Mouse (Mus musculus) heart, adult 2 months (tissue): ENCODE data around the gene Cpsf3.

ENCODE experiments used
- CTCF ChIP-seq: fragments of 200-600 bp; IDR thresholded peaks from 2 replicates; pipeline ENCODE4 v1.8.1; 2022; ENCODE audit warnings: antibody characterized with exemption, mild to moderate bottlenecking, moderate library complexity
- EP300 ChIP-seq: fragments of 200-500 bp; IDR thresholded peaks from 2 replicates; pipeline ENCODE4 v1.6.1; 2011; ENCODE audit warnings: low read depth, low read length, control low read depth; ENCODE audit not compliant: insufficient read depth
- POLR2A ChIP-seq: fragments of 200-500 bp; IDR thresholded peaks from 2 replicates; pipeline ENCODE4 v1.6.1; 2011; ENCODE audit warnings: mild to moderate bottlenecking, low read depth, low read length, control low read depth; ENCODE audit not compliant: insufficient read depth

DNA sequence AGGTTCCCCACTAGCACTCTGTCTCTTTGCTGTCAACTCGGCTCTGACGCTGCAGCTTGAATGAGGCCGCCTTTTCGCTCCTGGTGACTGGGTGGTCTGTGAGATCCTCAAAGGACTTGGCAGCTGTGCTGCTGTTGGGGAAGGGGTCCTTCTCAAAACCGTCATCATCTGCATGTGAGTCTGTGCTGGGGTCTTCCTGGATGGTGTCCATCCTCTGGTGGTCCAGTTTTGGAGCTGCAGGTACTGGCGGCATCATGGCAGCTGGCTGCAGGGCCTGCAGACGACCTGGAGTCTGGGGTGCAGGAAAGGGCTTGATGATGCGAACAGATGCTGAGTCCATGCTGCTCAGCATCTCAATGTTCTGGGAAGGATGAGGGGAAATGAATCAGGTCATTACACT is 40.1 kb downstream of the Cpsf3 start:
- TF ChIP-seq POLR2A = no peak
- TF ChIP-seq CTCF = no peak
- TF ChIP-seq EP300 = no peak
